8 mouse cellular contexts compared by ENCODE assay signal in genomic region chr9:120601488-120602171, GRCm38 (mm10). TPM values are rescaled to one million over a fixed set of nuclear protein-coding genes. Genes with fewer than 3 reads are reported as not detected.
DNase-seq lines count a peak whose midpoint lies in the region; ATAC-seq and TF ChIP-seq lines count a peak whose summit lies in the region.

No protein-coding gene starts in this region.

- TF ChIP-seq RAD21 in MEL (IDR thresholded peaks at IDR 0.05; ENCODE audit: low read depth, low read length) = peak; percentile 95

- ATAC-seq in forebrain, embryonic 15.5 days (replicated peaks) = peak; percentile 31; the same call in 1 of the 2 replicates
- ATAC-seq in liver, postnatal 0 days = peak; percentile 99
- ATAC-seq in neural tube, embryonic 15.5 days (ENCODE audit: low FRiP score) = peak; percentile 53; the same call in 1 of the 2 replicates

- H3K4me3 ChIP-seq in MEL (ENCODE audit: control insufficient read depth in 1 of 2, insufficient read depth in 1 of 2, low read depth in 2 of 2, low read length in 2 of 2) = peak overlapping the region; percentile 73 to 78
- H3K4me3 ChIP-seq in forebrain, embryonic 15.5 days = no peak overlapping the region
- peak overlapping the region; percentile 19; the same call in 1 of the 2 replicates for H3K4me3 ChIP-seq in liver, postnatal 0 days (ENCODE audit: low read depth, low read length)
- no peak overlapping the region for H3K4me3 ChIP-seq in neural tube, embryonic 15.5 days (replicated peaks)

- no peaks in the 10 kb centered on the region; a peak in 2 of 4 replicates for H3K27me3 ChIP-seq in MEL (ENCODE audit: control insufficient read depth in 1 of 2, insufficient read depth in 2 of 2, low read length in 2 of 2)
- no peaks in the 10 kb centered on the region for H3K27me3 ChIP-seq in forebrain, embryonic 15.5 days
- H3K27me3 ChIP-seq in liver, postnatal 0 days (ENCODE audit: insufficient read depth, low read length) = no peaks in the 10 kb centered on the region
- H3K27me3 ChIP-seq in neural tube, embryonic 15.5 days (replicated peaks) = no peaks in the 10 kb centered on the region

- peak overlapping the region; percentile 62 for H3K9ac ChIP-seq in MEL (ENCODE audit: control insufficient read depth, low read depth, low read length, poor library complexity, severe bottlenecking)
- H3K9ac ChIP-seq in forebrain, embryonic 15.5 days (replicated peaks) = no peak overlapping the region
- no peak overlapping the region; the same call in 1 of the 2 replicates for H3K9ac ChIP-seq in liver, postnatal 0 days (replicated peaks)
- no peak overlapping the region for H3K9ac ChIP-seq in neural tube, embryonic 15.5 days (replicated peaks)

- peak; percentile 86 to 96 (median 90) for TF ChIP-seq CTCF in MEL (IDR thresholded peaks at IDR 0.05 in 2 of 3, conservative IDR thresholded peaks at IDR 0.05 in 1 of 3; ENCODE audit: control insufficient read depth in 1 of 3, insufficient read depth in 1 of 3, low read depth in 2 of 3, low read length in 3 of 3, poor library complexity in 1 of 3, severe bottlenecking in 1 of 3)
- TF ChIP-seq CTCF in liver, postnatal 0 days (IDR thresholded peaks at IDR 0.05; ENCODE audit: low read depth) = peak; percentile 94

- no peaks in the 10 kb centered on the region for H3K79me2 ChIP-seq in MEL (ENCODE audit: control insufficient read depth, insufficient read depth, low read length, poor library complexity)

- DNase-seq in MEL (ENCODE audit: low read depth, low spot score) = peak; percentile 93
- peak; percentile 76 to 87 for DNase-seq in cerebellum, adult 18-20 months
- DNase-seq in heart, postnatal 14 days = peak; percentile 80 to 88
- peak; percentile 83 to 86 for DNase-seq in kidney, postnatal 4 days
- peak; percentile 82 for DNase-seq in liver, postnatal 0 days
- DNase-seq in thymus, postnatal 25 days = peak; percentile 56

- TF ChIP-seq EP300 in MEL (IDR thresholded peaks at IDR 0.05; ENCODE audit: low read depth in 1 of 2, low read length in 2 of 2) = no peak
- TF ChIP-seq EP300 in liver, postnatal 0 days (IDR thresholded peaks at IDR 0.05; ENCODE audit: low read depth) = peak; percentile 51

- no peaks in the 10 kb centered on the region for H3K9me3 ChIP-seq in MEL (replicated peaks; ENCODE audit: insufficient read depth, low read length)
- H3K9me3 ChIP-seq in forebrain, embryonic 15.5 days = no peaks in the 10 kb centered on the region
- no peaks in the 10 kb centered on the region for H3K9me3 ChIP-seq in liver, postnatal 0 days (ENCODE audit: low read length)
- H3K9me3 ChIP-seq in neural tube, embryonic 15.5 days (replicated peaks) = no peaks in the 10 kb centered on the region

- WGBS in forebrain, embryonic 15.5 days = 19% methylated on average over 17 of the region's 17 CpGs
- WGBS in liver, postnatal 0 days (ENCODE audit: insufficient replicate concordance) = 13% methylated on average over 17 of the region's 17 CpGs
- 26% methylated on average over 17 of the region's 17 CpGs for WGBS in neural tube, embryonic 15.5 days

- H3K36me3 ChIP-seq in MEL (ENCODE audit: control insufficient read depth in 1 of 2, insufficient read depth in 2 of 2, low read length in 2 of 2) = no peaks in the 10 kb centered on the region
- H3K36me3 ChIP-seq in forebrain, embryonic 15.5 days = no peaks in the 10 kb centered on the region
- H3K36me3 ChIP-seq in liver, postnatal 0 days (replicated peaks; ENCODE audit: insufficient read depth, low read length) = no peaks in the 10 kb centered on the region
- H3K36me3 ChIP-seq in neural tube, embryonic 15.5 days = no peaks in the 10 kb centered on the region

- TF ChIP-seq POLR2A in MEL (IDR thresholded peaks at IDR 0.05; ENCODE audit: control insufficient read depth in 1 of 2, insufficient read depth in 1 of 2, low read depth in 1 of 2, low read length in 2 of 2, poor library complexity in 1 of 2) = peak in 1 of 2 experiments; percentile 57; a peak in 1 of 4 replicates

- intact Hi-C loops in heart, postnatal 14 days (cut with DNase I) = loop anchor here (1.0 to 10.0 kb wide), 10 partner anchors 91 to 639 kb away; no protein-coding TSS in a partner anchor

- no peaks in the 10 kb centered on the region for H3K4me1 ChIP-seq in MEL (ENCODE audit: control insufficient read depth in 1 of 2, insufficient read depth in 2 of 2, low read length in 2 of 2)
- peaks cover 21% of the 10 kb centered on the region for H3K4me1 ChIP-seq in forebrain, embryonic 15.5 days
- peaks cover 4% of the 10 kb centered on the region; the same call in 1 of the 2 replicates for H3K4me1 ChIP-seq in liver, postnatal 0 days (ENCODE audit: insufficient read depth)
- peaks cover 24% of the 10 kb centered on the region for H3K4me1 ChIP-seq in neural tube, embryonic 15.5 days

- H3K4me2 ChIP-seq in forebrain, embryonic 15.5 days (replicated peaks) = no peak overlapping the region
- peak overlapping the region; percentile 57 for H3K4me2 ChIP-seq in liver, postnatal 0 days (ENCODE audit: low read depth, low read length)
- no peak overlapping the region for H3K4me2 ChIP-seq in neural tube, embryonic 15.5 days

- H3K27ac ChIP-seq in MEL (ENCODE audit: control insufficient read depth, low read depth, low read length) = peak overlapping the region; percentile 38; the same call in 1 of the 2 replicates
- H3K27ac ChIP-seq in forebrain, embryonic 15.5 days (replicated peaks) = no peak overlapping the region
- peak overlapping the region; percentile 85 for H3K27ac ChIP-seq in liver, postnatal 0 days (ENCODE audit: low read depth)
- no peak overlapping the region for H3K27ac ChIP-seq in neural tube, embryonic 15.5 days (replicated peaks)

TF ChIP-seq in MEL, 35 proteins besides CTCF, POLR2A, EP300 and RAD21:
- 0 out of 2 replicates have a peak, but pooled peaks have one; percentile 16 for TF ChIP-seq MYC (IDR thresholded peaks at IDR 0.05; ENCODE audit: low read depth, low read length)
- peak; percentile 34; the same call in 1 of the 2 replicates for TF ChIP-seq MAX (IDR thresholded peaks at IDR 0.05; ENCODE audit: low read length)
- 0 out of 2 replicates have a peak, but pooled peaks have one; percentile 19 for TF ChIP-seq JUND (IDR thresholded peaks at IDR 0.05; ENCODE audit: low read depth, low read length)
- peak; percentile 46 for TF ChIP-seq MAZ (IDR thresholded peaks at IDR 0.05; ENCODE audit: low read depth, low read length)
- TF ChIP-seq MEF2A (IDR thresholded peaks at IDR 0.05; ENCODE audit: extremely low read depth, insufficient replicate concordance, low read depth, low read length, poor library complexity, severe bottlenecking) = no peak
- no peak for TF ChIP-seq GATA1 (IDR thresholded peaks at IDR 0.05; ENCODE audit: low read depth, low read length)
- no peak for TF ChIP-seq RCOR1 (IDR thresholded peaks at IDR 0.05; ENCODE audit: low read depth, low read length)
- no peak for TF ChIP-seq TBP (IDR thresholded peaks at IDR 0.05; ENCODE audit: low read depth, low read length)
- TF ChIP-seq ZC3H11A (IDR thresholded peaks at IDR 0.05; ENCODE audit: low read depth, low read length) = peak; percentile 76
- no peak for TF ChIP-seq CHD1 (IDR thresholded peaks at IDR 0.05; ENCODE audit: low read depth, low read length)
- peak; percentile 55 for TF ChIP-seq USF1 (IDR thresholded peaks at IDR 0.05; ENCODE audit: low read depth, low read length)
- no peak for TF ChIP-seq ELF1 (IDR thresholded peaks at IDR 0.05; ENCODE audit: low read depth, low read length)
- TF ChIP-seq BHLHE40 (IDR thresholded peaks at IDR 0.05; ENCODE audit: borderline replicate concordance, low read depth, low read length) = 0 out of 2 replicates have a peak, but pooled peaks have one; percentile 19
- no peak for TF ChIP-seq USF2 (IDR thresholded peaks at IDR 0.05; ENCODE audit: borderline replicate concordance in 1 of 2, insufficient read depth in 1 of 2, low read depth in 1 of 2, low read length in 2 of 2)
- peak; percentile 28 for TF ChIP-seq MXI1 (IDR thresholded peaks at IDR 0.05; ENCODE audit: low read depth, low read length)
- TF ChIP-seq SIN3A (IDR thresholded peaks at IDR 0.05; ENCODE audit: low read length) = peak; percentile 74
- TF ChIP-seq NRF1 (IDR thresholded peaks at IDR 0.05; ENCODE audit: insufficient read depth, low read depth, low read length, poor library complexity, severe bottlenecking) = 0 out of 2 replicates have a peak, but pooled peaks have one; percentile 9
- TF ChIP-seq POLR2AphosphoS5 (IDR thresholded peaks at IDR 0.05; ENCODE audit: borderline replicate concordance, low read depth, low read length) = no peak
- no peak for TF ChIP-seq UBTF (IDR thresholded peaks at IDR 0.05; ENCODE audit: borderline replicate concordance, insufficient read depth, low read depth, low read length)
- TF ChIP-seq CHD2 (IDR thresholded peaks at IDR 0.05; ENCODE audit: low read length) = peak; percentile 66
- TF ChIP-seq MYB (IDR thresholded peaks at IDR 0.05; ENCODE audit: low read depth, low read length) = no peak
- TF ChIP-seq NELFE (IDR thresholded peaks at IDR 0.05; ENCODE audit: low read depth, low read length) = peak; percentile 13; the same call in 1 of the 2 replicates
- TF ChIP-seq GABPA (IDR thresholded peaks at IDR 0.05; ENCODE audit: low read depth, low read length) = no peak
- 0 out of 2 replicates have a peak, but pooled peaks have one; percentile 16 for TF ChIP-seq TCF12 (IDR thresholded peaks at IDR 0.05; ENCODE audit: low read depth, low read length)
- TF ChIP-seq ETS1 (IDR thresholded peaks at IDR 0.05; ENCODE audit: low read depth, low read length) = no peak
- peak; percentile 82 for TF ChIP-seq SMC3 (IDR thresholded peaks at IDR 0.05; ENCODE audit: low read depth, low read length)
- no peak for TF ChIP-seq ZKSCAN1 (IDR thresholded peaks at IDR 0.05; ENCODE audit: low read depth, low read length)

RNA-seq across cellular contexts. Expression of gene Rpl14, which starts 30.4 kb away (rescaled TPM):
- 1,524 and 1,607 TPM in 2 replicates for total RNA-seq in MEL (2012; rRNA removed)
- polyA plus RNA-seq in MEL (2012; ENCODE audit: insufficient read depth in 1 of 2, insufficient read length in 2 of 2, low read depth in 1 of 2, low replicate concordance in 2 of 2, missing spikeins in 1 of 2) = 100 to 1,000 TPM in 1 of 2 experiments, not detected in 1; 502 TPM
- 406 and 432 TPM in 2 replicates for polyA plus RNA-seq in forebrain, embryonic 15.5 days (2015; fragmentation: Nextera tagmentation; extraction: Ambion mirVana)
- 100 to 1,000 TPM; 270 to 309 TPM for total RNA-seq in heart, postnatal 14 days (2021)
- 422 and 441 TPM in 2 replicates for polyA plus RNA-seq in liver, postnatal 0 days (2015; fragmentation: Nextera tagmentation; extraction: Ambion mirVana)
- 431 and 489 TPM in 2 replicates for polyA plus RNA-seq in neural tube, embryonic 15.5 days (2015; fragmentation: Nextera tagmentation; extraction: Ambion mirVana)

Comparison
In these comparisons a context has a peak if more than half of its experiments do, and no peak if none do; other contexts are left out.
1. H3K27ac ChIP-seq: peak in MEL (single experiment) and liver, postnatal 0 days (single experiment); none in forebrain, embryonic 15.5 days (single experiment) and neural tube, embryonic 15.5 days (single experiment).
2. H3K4me3 ChIP-seq: peak in MEL (2 of 2) and liver, postnatal 0 days (single experiment); none in forebrain, embryonic 15.5 days (single experiment) and neural tube, embryonic 15.5 days (single experiment).
3. ATAC-seq: peak in every context shown above with its lines; median percentile 99 in liver, postnatal 0 days; 53 in neural tube, embryonic 15.5 days; 31 in forebrain, embryonic 15.5 days.
4. Peak in every context shown above with its lines, with median percentiles within 50 percentile points of each other: DNase-seq.